Mouse (Mus musculus) G1E-ER4 (cell line): ENCODE measurements around the gene Fhod1. TPM values are rescaled to one million over a fixed set of nuclear protein-coding genes. Genes with fewer than 3 reads are reported as not detected.

Experiments used
- GATA1 ChIP-seq: IDR thresholded peaks from one replicate; pipeline ENCODE4 v1.8.0; 2012; ENCODE audit warnings: low read length, inconsistent platforms
- polyA plus RNA-seq: library from polyadenylated mRNA; stranded (reverse); fragments of >175 nt; gene quantifications from 2 replicates; pipeline ENCODE4 v1.2.3, GENCODE M21; 2012

The Fhod1 gene
- polyA plus RNA-seq, 1 experiment, result 7.7 TPM

DNA sequence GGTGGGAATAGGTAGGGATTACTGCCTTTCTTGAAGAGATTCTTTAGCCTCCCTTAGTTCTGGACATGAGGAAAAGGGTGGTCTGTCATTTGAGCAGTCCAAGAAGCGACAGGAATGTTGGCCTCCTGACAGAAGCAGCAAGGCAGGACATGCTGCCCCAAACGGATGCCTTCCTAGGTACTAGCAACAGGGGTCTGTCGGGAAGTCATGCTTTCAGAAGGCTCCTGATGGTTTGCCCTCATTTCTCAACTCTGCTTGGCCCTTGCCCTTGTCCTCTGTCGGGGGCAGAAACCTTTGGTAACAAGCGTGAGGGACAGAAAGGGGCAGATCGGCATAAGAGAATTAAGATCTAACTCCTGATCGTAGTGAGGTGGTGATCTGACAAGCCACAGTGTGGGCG, 37.6 kb downstream of the Fhod1 start:
- no peak for TF ChIP-seq GATA1

DNA sequence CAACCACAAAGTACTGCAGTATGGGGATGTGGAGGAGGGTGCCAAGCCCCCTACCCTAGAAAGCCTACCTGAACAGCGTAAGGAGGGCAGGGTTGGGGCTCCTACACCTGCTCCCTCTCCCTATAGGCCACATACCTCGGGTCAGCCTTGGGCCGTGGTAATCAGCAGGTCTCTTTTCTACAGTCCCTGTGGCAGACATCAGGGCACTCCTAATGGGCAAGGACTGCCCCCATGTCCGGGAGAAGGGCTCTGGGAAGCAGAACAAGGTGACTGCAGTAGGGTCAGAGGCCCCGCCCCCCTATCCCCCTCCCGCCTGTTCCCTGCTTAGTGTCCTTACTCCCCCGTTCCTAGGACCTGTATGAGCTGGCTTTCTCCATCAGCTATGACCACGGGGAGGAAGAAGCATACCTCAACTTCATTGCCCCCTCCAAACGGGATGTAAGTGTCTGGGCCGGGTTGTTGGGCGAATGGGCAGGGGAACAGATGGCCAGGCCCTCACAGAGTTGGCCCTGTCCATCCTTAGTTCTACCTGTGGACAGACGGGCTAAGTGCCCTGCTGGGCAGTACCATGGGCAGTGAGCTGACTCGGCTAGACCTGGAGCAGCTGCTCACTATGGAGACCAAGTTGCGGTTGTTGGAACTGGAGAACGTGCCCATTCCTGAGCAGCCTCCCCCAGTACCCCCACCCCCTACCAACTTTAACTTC, 38.5 kb downstream of the Fhod1 start:
- no peak for TF ChIP-seq GATA1

GRCm38 (mm10) chr8:105308428-105308827, 39.3 kb downstream of the Fhod1 start:
- TF ChIP-seq GATA1, result no peak

DNA sequence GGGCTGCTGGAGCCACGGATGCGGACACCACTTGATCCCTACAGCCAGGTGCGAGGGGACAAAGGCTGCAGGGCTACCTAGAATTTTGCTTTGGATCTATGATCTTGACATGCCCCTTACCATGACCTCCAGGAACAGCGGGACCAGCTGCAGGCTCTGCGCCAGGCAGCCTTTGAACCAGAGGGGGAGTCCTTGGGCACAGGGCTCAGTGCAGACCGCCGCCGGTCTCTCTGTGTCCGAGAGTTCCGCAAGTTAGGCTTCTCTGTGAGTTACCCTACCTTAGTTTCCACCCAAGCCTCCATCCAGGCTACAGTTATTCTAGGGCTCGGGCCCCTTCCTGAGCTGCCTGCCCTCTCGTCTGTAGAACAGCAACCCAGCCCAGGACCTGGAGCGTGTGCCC, 40.1 kb downstream of the Fhod1 start:
- no peak for TF ChIP-seq GATA1

- no peak for TF ChIP-seq GATA1
These were observed 41.5 kb downstream of the Fhod1 start for GRCm38 (mm10) chr8:105306146-105306691.

GRCm38 (mm10) chr8:105305211-105306145, 42.3 kb downstream of the Fhod1 start, which contains the start of gene Elmo3:
Gene Elmo3 (plus strand): TSS chr8:105305601.
- TF ChIP-seq GATA1, result no peak

- no peak for TF ChIP-seq GATA1
These were observed 43.2 kb downstream of the Fhod1 start for GRCm38 (mm10) chr8:105304325-105305210.

DNA sequence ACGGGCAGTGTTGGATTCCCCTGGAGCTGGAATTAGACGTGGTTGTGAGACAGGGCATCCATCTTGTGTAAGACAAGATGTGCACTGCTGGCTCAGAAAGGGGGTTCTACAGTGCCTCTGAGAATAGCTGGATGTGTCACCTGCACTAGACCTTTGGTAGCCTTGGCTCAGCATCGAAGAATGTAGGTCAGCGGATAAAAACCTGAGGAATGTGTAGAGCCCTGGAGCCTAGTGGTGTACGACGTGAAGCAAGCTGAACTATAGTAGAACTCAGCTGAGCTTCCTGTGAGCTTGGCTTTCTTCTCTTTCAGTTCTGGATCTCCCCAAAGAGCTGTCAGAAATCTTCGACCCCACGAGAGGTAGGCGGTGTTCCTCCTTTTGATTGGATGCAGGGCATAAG, 43.9 kb downstream of the Fhod1 start:
- TF ChIP-seq GATA1, result no peak

- no peak for TF ChIP-seq GATA1
These were observed 44.4 kb downstream of the Fhod1 start for GRCm38 (mm10) chr8:105303396-105303795.

GRCm38 (mm10) chr8:105299962-105300361, 47.8 kb downstream of the Fhod1 start:
- no peak for TF ChIP-seq GATA1

- TF ChIP-seq GATA1, result no peak
These were observed 49.2 kb downstream of the Fhod1 start for GRCm38 (mm10) chr8:105298351-105299252.

DNA sequence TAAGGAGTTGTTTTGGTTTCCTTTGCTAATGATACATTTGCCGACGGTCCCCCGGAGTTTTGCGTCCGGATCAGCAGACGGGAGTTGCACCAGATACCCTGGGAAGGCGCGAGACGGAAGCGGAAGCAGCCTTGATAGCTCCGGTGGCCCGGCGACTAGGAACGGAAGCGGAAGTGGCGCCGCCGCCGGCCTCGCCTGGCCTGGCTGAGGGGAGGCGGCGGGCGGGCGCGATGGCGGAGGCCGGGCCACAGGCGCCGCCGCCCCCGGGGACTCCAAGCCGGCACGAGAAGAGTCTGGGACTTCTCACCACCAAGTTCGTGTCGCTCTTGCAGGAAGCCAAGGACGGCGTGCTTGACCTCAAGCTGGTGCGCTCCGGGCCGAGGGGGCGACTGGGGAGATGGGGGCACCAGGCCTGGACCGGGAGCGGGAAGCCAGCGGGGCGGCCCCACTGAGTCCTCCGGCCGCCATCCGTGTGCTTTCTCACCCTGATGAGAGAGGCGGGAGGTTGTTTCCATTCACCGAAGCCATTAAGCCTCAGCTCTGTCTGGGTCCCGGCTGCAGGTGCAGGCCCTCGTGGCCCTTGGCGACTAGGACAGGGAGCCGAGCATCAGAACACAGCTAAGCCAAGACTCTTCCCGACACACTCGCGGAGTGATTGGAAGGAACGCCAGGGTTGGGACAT, 50.1 kb downstream of the Fhod1 start, which contains the start of gene E2f4:
E2f4 (plus strand) TSS at position 153 of the 682 bp plus-strand sequence.
- no peak for TF ChIP-seq GATA1

GRCm38 (mm10) chr8:105295895-105296573, 51.7 kb downstream of the Fhod1 start, which contains the start of gene Exoc3l:
Gene Exoc3l (minus strand): TSS chr8:105296101.
- no peak for TF ChIP-seq GATA1
